Mouse (Mus musculus): ENCODE results near the gene Galnt14. TPM values are rescaled to one million over a fixed set of nuclear protein-coding genes. Genes with fewer than 3 reads are reported as not detected.

Gene Galnt14
- polyA plus RNA-seq, 1 experiment from 2014 or later = 3.9 TPM

DNA sequence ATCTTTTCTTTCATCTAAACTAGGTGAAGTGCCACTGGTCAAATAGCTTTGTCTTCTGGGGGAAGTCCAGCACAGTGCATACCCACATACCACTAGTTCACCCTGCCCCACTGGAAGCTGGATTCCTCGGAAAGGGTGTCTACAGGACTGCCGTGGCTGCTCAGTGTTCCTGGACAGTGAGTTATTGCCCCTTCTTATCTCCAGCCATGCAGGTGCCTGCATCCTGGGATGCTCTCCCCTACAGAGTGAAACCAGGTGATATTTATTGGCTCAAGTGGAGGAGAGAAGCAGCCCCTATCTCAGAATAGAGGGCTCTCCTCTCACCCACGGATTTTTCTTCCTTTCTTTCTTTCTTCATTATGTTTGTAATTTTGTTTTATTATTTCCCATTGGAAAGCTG, 222.9 kb downstream of the Galnt14 start:
- H3K9me3 ChIP-seq = no peaks in the 10 kb centered on the region
- no peak overlapping the region for H3K27ac ChIP-seq
- H3K9ac ChIP-seq = no peak overlapping the region
- no peak for ATAC-seq (ENCODE audit: insufficient number of reproducible peaks, insufficient read depth, low FRiP score, low TSS enrichment, low read depth)
- no peaks in the 10 kb centered on the region for H3K4me1 ChIP-seq
- no peaks in the 10 kb centered on the region for H3K27me3 ChIP-seq
- H3K4me3 ChIP-seq = no peak overlapping the region
- no peaks in the 10 kb centered on the region for H3K36me3 ChIP-seq
- no peak overlapping the region for H3K4me2 ChIP-seq
- 79% methylated on average over 3 of the region's 3 CpGs for WGBS

DNA sequence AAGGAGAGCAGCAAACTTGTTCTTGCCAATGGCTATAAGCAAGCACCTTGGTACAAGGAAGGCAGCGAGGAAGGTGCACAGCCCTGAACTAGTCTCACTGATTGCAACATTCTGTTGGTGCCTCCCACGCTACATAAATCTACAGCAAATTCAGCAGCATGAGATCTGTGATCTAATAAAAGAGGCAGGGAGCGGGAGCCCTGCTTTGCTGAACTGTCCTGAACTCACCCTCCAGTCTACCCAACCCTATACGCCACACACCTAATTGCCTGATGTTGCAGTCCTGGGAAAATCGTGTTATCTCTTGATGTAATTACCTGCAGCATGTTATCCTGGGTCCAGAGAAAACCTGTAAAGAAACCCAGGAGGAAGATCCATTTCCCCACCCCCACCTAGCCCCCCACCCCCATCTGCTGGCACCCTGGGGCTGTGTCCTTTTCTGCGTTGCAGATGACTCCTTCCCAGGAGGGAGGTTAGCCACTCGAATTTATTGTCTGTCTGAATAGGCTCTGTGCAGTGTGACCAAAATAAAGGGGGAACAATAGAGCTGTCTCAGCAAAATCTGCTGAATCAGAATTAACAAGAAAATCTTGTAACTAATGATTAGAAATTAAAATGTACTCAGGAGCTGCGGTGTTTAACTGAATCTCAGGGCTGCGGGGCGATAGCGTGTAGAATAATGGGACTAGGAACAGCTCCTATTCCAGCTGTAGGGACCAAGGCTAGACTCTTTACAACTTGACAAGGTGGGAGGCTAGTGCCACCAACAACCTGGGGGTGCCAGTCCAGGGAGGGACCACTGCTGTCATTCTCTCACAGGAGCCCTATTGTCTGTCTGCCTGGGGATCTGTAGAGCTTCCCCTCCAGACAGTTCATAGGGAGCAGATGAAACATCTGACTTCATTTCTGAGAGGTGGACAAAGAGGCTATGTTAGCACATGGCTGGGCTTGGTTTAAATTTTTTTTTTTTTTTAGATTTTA, 232.9 kb downstream of the Galnt14 start:
- Histone ChIP-seq H3K4me3 (no peak overlapping the region), H3K4me2 (no peak overlapping the region), H3K27me3 (no peaks in the 10 kb centered on the region), H3K9me3 (no peaks in the 10 kb centered on the region), H3K9ac (no peak overlapping the region), H3K4me1 (no peaks in the 10 kb centered on the region), H3K36me3 (no peaks in the 10 kb centered on the region), H3K27ac (no peak overlapping the region)
- 53% methylated on average over 11 of the region's 11 CpGs for WGBS
- no peak for ATAC-seq (ENCODE audit: insufficient number of reproducible peaks, insufficient read depth, low FRiP score, low TSS enrichment, low read depth)

DNA sequence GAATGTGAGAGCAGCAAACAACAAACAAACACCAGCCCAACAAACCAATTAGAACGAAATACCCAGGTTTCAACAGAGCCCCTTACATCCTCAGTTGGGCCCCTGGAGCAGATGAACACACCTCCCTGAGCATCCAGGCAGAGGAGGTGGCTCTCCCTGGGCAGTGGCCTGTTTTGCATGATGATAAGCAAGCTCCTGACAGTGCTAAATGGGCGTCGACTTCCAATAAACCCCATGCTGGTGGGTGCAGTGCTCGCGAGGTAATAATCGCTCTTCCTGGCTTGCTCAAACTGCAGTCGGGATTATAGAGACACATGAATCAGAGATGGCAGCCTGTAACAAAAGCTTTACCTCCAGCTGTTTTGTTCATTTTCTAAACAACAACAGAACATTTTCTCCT, 235.9 kb downstream of the Galnt14 start:
- H3K27ac ChIP-seq = no peak overlapping the region
- no peak overlapping the region for H3K9ac ChIP-seq
- H3K27me3 ChIP-seq = no peaks in the 10 kb centered on the region
- H3K4me3 ChIP-seq = no peak overlapping the region
- H3K36me3 ChIP-seq = no peaks in the 10 kb centered on the region
- no peak overlapping the region for H3K4me2 ChIP-seq
- H3K9me3 ChIP-seq = no peaks in the 10 kb centered on the region
- 59% methylated on average over 7 of the region's 7 CpGs for WGBS
- no peaks in the 10 kb centered on the region for H3K4me1 ChIP-seq
- ATAC-seq (ENCODE audit: insufficient number of reproducible peaks, insufficient read depth, low FRiP score, low TSS enrichment, low read depth) = no peak

DNA sequence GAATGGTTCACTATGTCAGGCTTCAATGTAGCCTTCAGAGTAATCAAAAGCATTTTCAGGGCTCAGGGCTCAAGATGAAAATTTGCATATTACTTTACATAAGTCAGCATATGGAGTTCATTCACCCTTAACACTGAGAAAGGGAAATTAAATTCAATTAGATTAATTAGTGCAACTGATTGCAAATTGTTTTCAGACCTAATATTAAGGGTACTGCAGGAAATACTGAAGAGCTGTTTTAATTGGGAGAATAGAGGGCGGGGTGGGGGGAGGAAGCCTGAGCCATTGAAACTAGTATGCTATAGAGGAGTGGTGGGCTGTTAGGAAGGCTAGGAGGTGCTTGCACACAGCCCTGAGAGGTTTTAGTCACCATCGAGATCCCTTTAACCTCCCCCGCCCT, 237.2 kb downstream of the Galnt14 start:
- ATAC-seq (ENCODE audit: insufficient number of reproducible peaks, insufficient read depth, low FRiP score, low TSS enrichment, low read depth) = no peak
- Histone ChIP-seq H3K4me2 (no peak overlapping the region), H3K4me1 (no peaks in the 10 kb centered on the region), H3K9me3 (no peaks in the 10 kb centered on the region), H3K4me3 (no peak overlapping the region), H3K27ac (no peak overlapping the region), H3K36me3 (no peaks in the 10 kb centered on the region), H3K27me3 (no peaks in the 10 kb centered on the region), H3K9ac (no peak overlapping the region)
- WGBS = 63% methylated on average over 3 of the region's 3 CpGs

DNA sequence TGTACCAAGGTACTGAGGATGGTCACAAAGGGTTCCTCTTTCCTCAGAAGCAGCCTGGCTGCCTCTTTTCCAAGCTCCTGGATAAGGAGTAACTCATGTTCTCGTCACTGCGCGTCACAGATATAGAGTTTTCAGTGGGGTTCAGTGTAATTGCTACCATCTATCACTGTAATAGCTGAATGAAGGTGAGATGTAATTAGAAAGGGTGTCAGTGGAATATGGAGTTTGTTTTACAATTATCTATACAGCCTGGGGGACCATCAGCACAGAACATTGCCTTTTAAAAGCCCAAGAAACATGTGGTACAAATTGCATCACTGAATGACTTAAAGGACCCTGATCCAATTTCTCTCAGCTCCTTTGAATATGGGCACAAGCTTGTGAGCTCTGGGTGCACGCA, 249.4 kb downstream of the Galnt14 start:
- no peaks in the 10 kb centered on the region for H3K9me3 ChIP-seq
- 74% methylated on average over 4 of the region's 4 CpGs for WGBS
- H3K27ac ChIP-seq = no peak overlapping the region
- H3K27me3 ChIP-seq = no peaks in the 10 kb centered on the region
- no peaks in the 10 kb centered on the region for H3K4me1 ChIP-seq
- H3K9ac ChIP-seq = no peak overlapping the region
- H3K36me3 ChIP-seq = no peaks in the 10 kb centered on the region
- no peak for ATAC-seq (ENCODE audit: insufficient number of reproducible peaks, insufficient read depth, low FRiP score, low TSS enrichment, low read depth)
- H3K4me3 ChIP-seq = no peak overlapping the region
- H3K4me2 ChIP-seq = no peak overlapping the region

DNA sequence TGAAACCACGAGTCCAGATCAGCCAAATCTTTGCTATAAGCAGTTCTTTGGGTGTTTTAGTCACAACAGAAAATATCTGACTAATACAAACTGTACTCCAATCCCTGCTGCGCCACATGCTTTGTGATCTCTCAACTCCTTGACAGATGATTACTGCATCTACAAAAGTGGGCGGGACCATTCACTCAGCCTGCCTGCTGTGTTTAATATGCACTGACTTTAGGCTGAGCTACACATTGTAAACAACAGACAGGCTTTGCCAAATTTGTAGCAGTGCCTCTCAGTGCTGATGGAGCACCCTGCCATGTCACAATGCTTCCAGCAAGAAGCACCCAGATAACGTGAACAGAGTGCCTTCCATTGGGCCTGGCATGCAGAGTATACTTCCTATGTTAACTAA, 251.5 kb downstream of the Galnt14 start:
- Histone ChIP-seq H3K4me1 (no peaks in the 10 kb centered on the region), H3K27me3 (no peaks in the 10 kb centered on the region), H3K9me3 (no peaks in the 10 kb centered on the region), H3K27ac (no peak overlapping the region), H3K4me3 (no peak overlapping the region), H3K9ac (no peak overlapping the region), H3K36me3 (no peaks in the 10 kb centered on the region), H3K4me2 (no peak overlapping the region)
- WGBS = 77% methylated on average over 4 of the region's 4 CpGs
- ATAC-seq (ENCODE audit: insufficient number of reproducible peaks, insufficient read depth, low FRiP score, low TSS enrichment, low read depth) = no peak

DNA sequence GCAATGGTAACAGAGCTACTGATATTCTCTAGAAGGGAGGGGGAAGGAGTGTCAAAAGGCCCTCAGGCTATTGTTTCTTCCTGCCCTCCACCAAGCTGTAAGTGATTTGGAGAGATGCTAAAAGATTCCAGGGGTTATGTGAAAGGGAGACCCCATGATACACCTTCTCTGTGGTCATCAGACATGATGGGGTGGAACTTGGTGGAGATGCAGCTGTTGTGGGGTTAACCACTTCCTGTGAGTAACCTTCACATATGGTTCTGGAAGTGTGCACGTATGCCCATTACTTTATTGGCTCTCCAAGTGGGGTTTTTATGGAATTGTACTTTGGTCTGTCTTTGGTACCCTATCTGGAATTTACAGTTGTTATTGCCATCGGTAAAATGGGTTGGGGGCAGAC, 253.7 kb downstream of the Galnt14 start:
- no peak for ATAC-seq (ENCODE audit: insufficient number of reproducible peaks, insufficient read depth, low FRiP score, low TSS enrichment, low read depth)
- H3K4me2 ChIP-seq = no peak overlapping the region
- no peak overlapping the region for H3K9ac ChIP-seq
- WGBS = 84% methylated on average over 2 of the region's 2 CpGs
- H3K27ac ChIP-seq = no peak overlapping the region
- H3K4me1 ChIP-seq = no peaks in the 10 kb centered on the region
- H3K27me3 ChIP-seq = no peaks in the 10 kb centered on the region
- H3K9me3 ChIP-seq = no peaks in the 10 kb centered on the region
- no peaks in the 10 kb centered on the region for H3K36me3 ChIP-seq
- no peak overlapping the region for H3K4me3 ChIP-seq

DNA sequence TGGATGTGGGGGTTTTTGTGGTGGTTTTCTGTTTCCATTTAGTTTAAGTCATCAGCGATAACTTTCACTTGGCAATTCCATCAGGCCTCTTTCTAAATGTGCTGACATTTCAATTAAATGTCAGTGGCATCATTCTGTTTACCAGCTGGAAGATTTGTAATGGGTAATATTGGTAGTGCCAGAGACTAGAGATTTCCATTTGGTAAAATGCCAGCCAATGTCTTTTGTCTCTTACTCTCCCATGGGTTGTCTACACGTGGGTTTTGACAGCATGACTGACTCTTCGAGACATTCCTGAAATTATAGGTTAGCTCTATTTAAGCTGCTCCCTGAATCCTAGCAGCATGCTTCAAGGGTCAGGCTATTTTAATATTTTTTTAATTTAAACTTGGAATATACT, 256.6 kb downstream of the Galnt14 start:
- 60% methylated on average over 3 of the region's 3 CpGs for WGBS
- H3K27ac ChIP-seq = no peak overlapping the region
- H3K9me3 ChIP-seq = no peaks in the 10 kb centered on the region
- H3K4me3 ChIP-seq = no peak overlapping the region
- ATAC-seq (ENCODE audit: insufficient number of reproducible peaks, insufficient read depth, low FRiP score, low TSS enrichment, low read depth) = no peak
- H3K4me2 ChIP-seq = no peak overlapping the region
- H3K27me3 ChIP-seq = no peaks in the 10 kb centered on the region
- H3K9ac ChIP-seq = no peak overlapping the region
- no peaks in the 10 kb centered on the region for H3K4me1 ChIP-seq
- H3K36me3 ChIP-seq = no peaks in the 10 kb centered on the region

DNA sequence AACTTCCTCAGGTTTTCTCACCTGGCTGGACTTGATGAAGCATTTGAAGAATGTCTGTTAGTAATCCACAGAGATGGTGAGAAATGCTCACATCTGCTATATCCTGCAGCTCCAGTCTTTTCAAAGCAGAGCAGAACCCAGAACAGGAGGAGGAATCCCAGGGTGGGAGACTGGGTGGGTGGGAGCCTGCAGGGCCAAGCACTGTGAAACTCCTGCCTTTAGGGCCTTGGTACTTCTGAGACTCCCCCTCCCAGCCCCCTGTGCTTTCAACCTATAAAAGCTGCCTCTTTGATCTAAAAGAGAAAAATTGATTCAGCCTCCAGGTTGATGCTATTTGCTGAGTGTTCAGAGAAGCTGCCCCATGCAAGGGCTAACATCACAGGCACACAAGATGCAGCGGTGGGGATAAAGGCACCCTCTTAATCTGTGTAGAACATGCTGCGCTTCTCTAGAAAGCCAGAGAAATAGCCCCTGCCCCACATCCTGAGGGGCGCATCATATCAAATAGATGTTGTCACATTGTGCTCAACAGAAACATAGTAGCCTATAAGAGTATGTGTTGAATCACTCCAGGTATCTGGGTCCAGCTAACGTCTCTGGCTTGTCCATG, 258.0 kb downstream of the Galnt14 start:
- Histone ChIP-seq H3K36me3 (no peaks in the 10 kb centered on the region), H3K4me2 (no peak overlapping the region), H3K9me3 (no peaks in the 10 kb centered on the region), H3K27me3 (no peaks in the 10 kb centered on the region), H3K27ac (no peak overlapping the region), H3K4me3 (no peak overlapping the region), H3K4me1 (no peaks in the 10 kb centered on the region), H3K9ac (no peak overlapping the region)
- no peak for ATAC-seq (ENCODE audit: insufficient number of reproducible peaks, insufficient read depth, low FRiP score, low TSS enrichment, low read depth)
- 88% methylated on average over 4 of the region's 4 CpGs for WGBS

DNA sequence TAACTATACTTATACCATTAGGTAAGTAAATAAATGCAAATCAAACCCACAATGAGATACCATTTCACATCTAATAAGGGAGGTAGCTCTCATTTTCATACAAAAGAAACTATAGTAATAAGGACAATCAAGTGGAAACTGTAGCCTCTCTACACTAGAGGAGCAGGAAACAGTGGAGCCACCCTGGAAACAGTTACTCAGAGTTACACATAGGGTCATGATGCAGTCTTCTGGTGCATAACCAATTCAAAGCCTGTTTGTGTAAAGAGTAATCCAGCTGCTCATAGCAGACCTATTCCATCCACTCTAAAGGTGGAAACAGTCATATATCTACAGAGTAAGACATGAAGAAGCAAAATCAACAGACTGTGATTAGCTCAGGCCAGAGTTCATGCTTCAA, 261.1 kb downstream of the Galnt14 start:
- no peak overlapping the region for H3K27ac ChIP-seq
- ATAC-seq (ENCODE audit: insufficient number of reproducible peaks, insufficient read depth, low FRiP score, low TSS enrichment, low read depth) = no peak
- H3K9me3 ChIP-seq = no peaks in the 10 kb centered on the region
- no peak overlapping the region for H3K4me2 ChIP-seq
- no peaks in the 10 kb centered on the region for H3K27me3 ChIP-seq
- H3K4me1 ChIP-seq = no peaks in the 10 kb centered on the region
- no peaks in the 10 kb centered on the region for H3K36me3 ChIP-seq
- H3K4me3 ChIP-seq = no peak overlapping the region
- H3K9ac ChIP-seq = no peak overlapping the region
